ENCODE assay signal across 34 mouse cellular contexts in the genomic region with DNA sequence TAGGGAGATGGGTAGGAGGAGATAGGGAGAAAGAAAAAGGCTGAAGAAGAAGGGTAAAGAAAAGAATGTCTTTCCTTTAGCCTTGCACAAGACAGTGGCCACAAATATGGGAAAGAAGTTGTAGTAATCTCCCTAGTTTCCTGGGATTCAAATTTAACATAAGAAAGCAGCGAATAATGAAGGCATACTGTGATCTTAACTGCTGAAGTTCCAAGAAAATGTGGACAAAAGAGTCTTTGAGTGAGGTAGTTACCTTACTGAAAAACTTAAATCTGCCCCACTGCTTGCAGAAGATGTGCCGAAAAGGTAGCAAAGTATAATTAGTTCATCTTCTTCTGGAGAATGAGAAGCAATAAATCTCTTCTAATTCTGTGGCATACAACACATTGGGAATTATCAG.
"Had no signal": no experiment of that assay in that cellular context is flagged by ENCODE, and none has a peak within 500 bp of the region (broad histone marks: within the 10 kb centered on the region; RNA-seq: fewer than 3 reads in every experiment).

No protein-coding gene starts in this region.

- H3K36me3 ChIP-seq: heart, embryonic 10.5 days; heart, embryonic 12.5 days; heart, embryonic 13.5 days; heart, embryonic 15.5 days; hindbrain, embryonic 10.5 days; hindbrain, embryonic 12.5 days; hindbrain, embryonic 13.5 days; hindbrain, embryonic 15.5 days; intestine, embryonic 15.5 days; kidney, embryonic 15.5 days had no signal

- ATAC-seq: hindbrain, embryonic 16.5 days; hindbrain, postnatal 0 days; inflammation-experienced regulatory T-cells, adult 6 months; intestine, embryonic 15.5 days; intestine, embryonic 16.5 days had no signal

- H3K27me3 ChIP-seq: heart, embryonic 12.5 days; heart, embryonic 13.5 days; heart, embryonic 15.5 days; hindbrain, embryonic 12.5 days; hindbrain, embryonic 13.5 days; hindbrain, embryonic 15.5 days; intestine, embryonic 15.5 days; kidney, embryonic 15.5 days had no signal

- H3K9me3 ChIP-seq: heart, embryonic 10.5 days; heart, embryonic 12.5 days; heart, embryonic 13.5 days; heart, embryonic 15.5 days; hindbrain, embryonic 10.5 days; hindbrain, embryonic 12.5 days; hindbrain, embryonic 13.5 days; hindbrain, embryonic 15.5 days; intestine, embryonic 15.5 days; kidney, embryonic 15.5 days had no signal

- H3K4me3 ChIP-seq: heart, embryonic 10.5 days; heart, embryonic 12.5 days; heart, embryonic 13.5 days; heart, embryonic 15.5 days; hindbrain, embryonic 10.5 days; hindbrain, embryonic 12.5 days; hindbrain, embryonic 13.5 days; hindbrain, embryonic 15.5 days; intestine, embryonic 15.5 days; kidney, embryonic 15.5 days; layer of hippocampus, adult 2 months; left cerebral cortex, adult 2 months had no signal

- DNase-seq: heart, postnatal 10 days; heart, postnatal 14 days; heart, postnatal 36 days; heart, postnatal 4 days; kidney, adult 11 months; kidney, adult 18-20 months; kidney, adult 2 months; kidney, adult 8-10 months; kidney, adult 9 months; kidney, postnatal 10 days; kidney, postnatal 14 days; kidney, postnatal 25 days; kidney, postnatal 36 days; kidney, postnatal 4 days; layer of hippocampus, adult 9-11 months had no signal

- H3K4me1 ChIP-seq: heart, embryonic 10.5 days; heart, embryonic 12.5 days; heart, embryonic 13.5 days; heart, embryonic 15.5 days; hindbrain, embryonic 10.5 days; hindbrain, embryonic 12.5 days; hindbrain, embryonic 13.5 days; hindbrain, embryonic 15.5 days; intestine, embryonic 15.5 days; kidney, embryonic 15.5 days had no signal

- H3K4me2 ChIP-seq: heart, embryonic 11.5 days; heart, embryonic 12.5 days; heart, embryonic 13.5 days; heart, embryonic 15.5 days; hindbrain, embryonic 12.5 days; hindbrain, embryonic 13.5 days; hindbrain, embryonic 14.5 days; hindbrain, embryonic 15.5 days; intestine, embryonic 15.5 days; kidney, embryonic 15.5 days had no signal

- H3K9ac ChIP-seq: heart, embryonic 12.5 days; heart, embryonic 13.5 days; heart, embryonic 15.5 days; hindbrain, embryonic 12.5 days; hindbrain, embryonic 13.5 days; hindbrain, embryonic 14.5 days; hindbrain, embryonic 15.5 days; intestine, embryonic 15.5 days; kidney, embryonic 15.5 days had no signal

- H3K27ac ChIP-seq: heart, embryonic 10.5 days; heart, embryonic 13.5 days; heart, embryonic 15.5 days; hindbrain, embryonic 10.5 days; hindbrain, embryonic 12.5 days; hindbrain, embryonic 13.5 days; hindbrain, embryonic 14.5 days; hindbrain, embryonic 15.5 days; hindbrain, postnatal 0 days; intestine, embryonic 15.5 days; kidney, embryonic 15.5 days; kidney, postnatal 0 days; layer of hippocampus, adult 2 months; left cerebral cortex, adult 2 months had no signal
